Comparison of ENCODE assay signal across 24 mouse cellular contexts in genomic region chr6:31090288-31090687, GRCm38 (mm10).
DNase-seq lines count a peak whose midpoint lies in the region; ATAC-seq and TF ChIP-seq lines count a peak whose summit lies in the region.
"Had no signal": no experiment of that assay in that cellular context is flagged by ENCODE, and none has a peak within 500 bp of the region (broad histone marks: within the 10 kb centered on the region; RNA-seq: fewer than 3 reads in every experiment).

No protein-coding gene starts in this region.

- peaks cover 88% of the 10 kb centered on the region for H3K79me2 ChIP-seq in C2C12 (ENCODE audit: control insufficient read depth, insufficient read depth)

- H3K27me3 ChIP-seq in forebrain, embryonic 12.5 days, result no peaks in the 10 kb centered on the region
- no peaks in the 10 kb centered on the region for H3K27me3 ChIP-seq in forebrain, embryonic 11.5 days (ENCODE audit: control insufficient read depth, insufficient read depth, low read length)
- H3K27me3 ChIP-seq in hindbrain, embryonic 10.5 days (ENCODE audit: insufficient read depth, poor library complexity, severe bottlenecking), result no peaks in the 10 kb centered on the region
- no peaks in the 10 kb centered on the region for H3K27me3 ChIP-seq in hindbrain, embryonic 14.5 days (ENCODE audit: control insufficient read depth, insufficient read depth, low read length)
- H3K27me3 ChIP-seq in C2C12 (ENCODE audit: control insufficient read depth, insufficient read depth, insufficient read length), result no peaks in the 10 kb centered on the region
- H3K27me3 ChIP-seq: embryonic facial prominence, embryonic 15.5 days; heart, embryonic 12.5 days; kidney, embryonic 15.5 days; liver, embryonic 15.5 days; lung, embryonic 15.5 days; midbrain, embryonic 12.5 days had no signal

- no peak for ATAC-seq in forebrain, embryonic 12.5 days (ENCODE audit: low FRiP score)
- no peak for ATAC-seq in forebrain, embryonic 11.5 days (replicated peaks; ENCODE audit: low FRiP score)
- no peak for ATAC-seq in hindbrain, embryonic 14.5 days (ENCODE audit: low FRiP score)
- ATAC-seq: CD4-positive, CD25-positive, alpha-beta regulatory T cell, adult 4 months; hindbrain, embryonic 16.5 days had no signal

- no peaks in the 10 kb centered on the region for H3K9me3 ChIP-seq in forebrain, embryonic 12.5 days
- no peaks in the 10 kb centered on the region for H3K9me3 ChIP-seq in forebrain, embryonic 11.5 days (ENCODE audit: control insufficient read depth, low read length)
- no peaks in the 10 kb centered on the region for H3K9me3 ChIP-seq in hindbrain, embryonic 10.5 days
- H3K9me3 ChIP-seq in hindbrain, embryonic 14.5 days (ENCODE audit: control insufficient read depth, low read length), result no peaks in the 10 kb centered on the region
- H3K9me3 ChIP-seq: embryonic facial prominence, embryonic 10.5 days; embryonic facial prominence, embryonic 15.5 days; heart, embryonic 12.5 days; kidney, embryonic 15.5 days; liver, embryonic 15.5 days; lung, embryonic 15.5 days; midbrain, embryonic 12.5 days had no signal

- no peak overlapping the region for H3K4me3 ChIP-seq in forebrain, embryonic 12.5 days (replicated peaks)
- H3K4me3 ChIP-seq in forebrain, embryonic 11.5 days (ENCODE audit: low read depth, low read length), result no peak overlapping the region
- no peak overlapping the region for H3K4me3 ChIP-seq in hindbrain, embryonic 10.5 days
- H3K4me3 ChIP-seq in hindbrain, embryonic 14.5 days (replicated peaks; ENCODE audit: low read length), result no peak overlapping the region
- no peak overlapping the region for H3K4me3 ChIP-seq in C2C12 (ENCODE audit: insufficient read depth, poor library complexity, severe bottlenecking)
- H3K4me3 ChIP-seq in embryonic fibroblast, embryonic 13.5 days (ENCODE audit: insufficient read depth, low read length), result no peak overlapping the region
- H3K4me3 ChIP-seq: embryonic facial prominence, embryonic 10.5 days; embryonic facial prominence, embryonic 15.5 days; heart, embryonic 12.5 days; kidney, embryonic 15.5 days; liver, embryonic 15.5 days; lung, embryonic 15.5 days; midbrain, embryonic 12.5 days had no signal

- peak overlapping the region; percentile 93 for H3K27ac ChIP-seq in forebrain, embryonic 12.5 days
- no peak overlapping the region for H3K27ac ChIP-seq in forebrain, embryonic 11.5 days (ENCODE audit: low read depth, low read length)
- H3K27ac ChIP-seq in hindbrain, embryonic 10.5 days, result peak overlapping the region; percentile 6; the same call in 1 of the 2 replicates
- H3K27ac ChIP-seq in hindbrain, embryonic 14.5 days, result no peak overlapping the region
- peak overlapping the region; percentile 100 for H3K27ac ChIP-seq in embryonic fibroblast, embryonic 13.5 days (ENCODE audit: insufficient read depth, low read length)
- H3K27ac ChIP-seq: embryonic facial prominence, embryonic 10.5 days; embryonic facial prominence, embryonic 15.5 days; kidney, embryonic 15.5 days; liver, embryonic 15.5 days; lung, embryonic 15.5 days; midbrain, embryonic 12.5 days had no signal

- WGBS in forebrain, embryonic 12.5 days, result 85% methylated on average over 6 of the region's 6 CpGs
- 93% methylated on average over 6 of the region's 6 CpGs for WGBS in forebrain, embryonic 11.5 days
- WGBS in hindbrain, embryonic 10.5 days, result 90% methylated on average over 6 of the region's 6 CpGs
- 91% methylated on average over 6 of the region's 6 CpGs for WGBS in hindbrain, embryonic 14.5 days

- H3K36me3 ChIP-seq in forebrain, embryonic 12.5 days (replicated peaks), result no peaks in the 10 kb centered on the region
- H3K36me3 ChIP-seq in forebrain, embryonic 11.5 days (ENCODE audit: control insufficient read depth, insufficient read depth, low read length), result no peaks in the 10 kb centered on the region
- no peaks in the 10 kb centered on the region for H3K36me3 ChIP-seq in hindbrain, embryonic 10.5 days
- no peaks in the 10 kb centered on the region for H3K36me3 ChIP-seq in hindbrain, embryonic 14.5 days (replicated peaks; ENCODE audit: control insufficient read depth, insufficient read depth)
- peaks cover 81% of the 10 kb centered on the region for H3K36me3 ChIP-seq in C2C12 (ENCODE audit: control insufficient read depth, insufficient read depth)
- H3K36me3 ChIP-seq: embryonic facial prominence, embryonic 10.5 days; embryonic facial prominence, embryonic 15.5 days; heart, embryonic 12.5 days; kidney, embryonic 15.5 days; liver, embryonic 15.5 days; lung, embryonic 15.5 days; midbrain, embryonic 12.5 days had no signal

- DNase-seq in forebrain, embryonic 11.5 days (ENCODE audit: low spot score), result no peak
- DNase-seq in hindbrain, embryonic 10.5 days (ENCODE audit: low spot score), result no peak
- DNase-seq in hindbrain, embryonic 14.5 days (ENCODE audit: low spot score), result no peak
- no peak for DNase-seq in left cerebral cortex, adult 18-20 months (ENCODE audit: low spot score in 2 of 2)
- DNase-seq: cerebellum, adult 11-12 months; cerebellum, postnatal 14 days; gastrocnemius, postnatal 36 days; heart, adult 18-20 months; kidney, adult 18-20 months; kidney, postnatal 25 days; left cerebral cortex, postnatal 4 days; thymus, postnatal 4 days had no signal

- no peak overlapping the region for H3K9ac ChIP-seq in forebrain, embryonic 12.5 days
- H3K9ac ChIP-seq in forebrain, embryonic 11.5 days (ENCODE audit: low read length), result no peak overlapping the region
- H3K9ac ChIP-seq in hindbrain, embryonic 14.5 days, result no peak overlapping the region
- H3K9ac ChIP-seq: embryonic facial prominence, embryonic 15.5 days; heart, embryonic 12.5 days; kidney, embryonic 15.5 days; liver, embryonic 15.5 days; lung, embryonic 15.5 days; midbrain, embryonic 12.5 days had no signal

- H3K4me2 ChIP-seq in forebrain, embryonic 12.5 days, result no peak overlapping the region
- H3K4me2 ChIP-seq in forebrain, embryonic 11.5 days (ENCODE audit: low read depth, low read length, severe bottlenecking), result no peak overlapping the region
- no peak overlapping the region for H3K4me2 ChIP-seq in hindbrain, embryonic 14.5 days (replicated peaks)
- H3K4me2 ChIP-seq: embryonic facial prominence, embryonic 15.5 days; heart, embryonic 12.5 days; kidney, embryonic 15.5 days; liver, embryonic 15.5 days; lung, embryonic 15.5 days; midbrain, embryonic 12.5 days had no signal

- H3K79me3 ChIP-seq in C2C12 (ENCODE audit: low read depth), result peaks cover 63% of the 10 kb centered on the region

- H3ac ChIP-seq in C2C12 (ENCODE audit: control insufficient read depth, insufficient read length, low read depth), result peak overlapping the region; percentile 41

- no peak for TF ChIP-seq CTCF in C2C12 (IDR thresholded peaks at IDR 0.05; ENCODE audit: control insufficient read depth, insufficient read depth, insufficient read length)
- no peak for TF ChIP-seq CTCF in embryonic fibroblast, embryonic 13.5 days (IDR thresholded peaks at IDR 0.05; ENCODE audit: borderline replicate concordance, insufficient read depth, low read length)

- peaks cover 48% of the 10 kb centered on the region for H3K4me1 ChIP-seq in forebrain, embryonic 12.5 days
- peaks cover 17% of the 10 kb centered on the region; the same call in 1 of the 2 replicates for H3K4me1 ChIP-seq in forebrain, embryonic 11.5 days (replicated peaks; ENCODE audit: control insufficient read depth, insufficient read depth, low read length)
- peaks cover 36% of the 10 kb centered on the region for H3K4me1 ChIP-seq in hindbrain, embryonic 10.5 days (replicated peaks)
- H3K4me1 ChIP-seq in hindbrain, embryonic 14.5 days (replicated peaks; ENCODE audit: control insufficient read depth, insufficient read depth, low read length), result peaks cover 11% of the 10 kb centered on the region
- H3K4me1 ChIP-seq in embryonic fibroblast, embryonic 13.5 days (ENCODE audit: control insufficient read depth, insufficient read depth, low read length), result peaks cover 12% of the 10 kb centered on the region

- no peak for TF ChIP-seq POLR2A in embryonic fibroblast, embryonic 13.5 days (IDR thresholded peaks at IDR 0.05; ENCODE audit: low read depth, low read length)

TF ChIP-seq in C2C12, 6 proteins besides CTCF, POLR2A, EP300 and RAD21:
- no peak for TF ChIP-seq MYOD1 (IDR thresholded peaks at IDR 0.05; ENCODE audit: control insufficient read depth, insufficient read length, low read depth)
- TF ChIP-seq CEBPB (IDR thresholded peaks at IDR 0.05; ENCODE audit: low read depth), result no peak
- no peak for TF ChIP-seq USF1 (IDR thresholded peaks at IDR 0.05; ENCODE audit: low read depth)

Comparison
In these comparisons a context has a peak if more than half of its experiments do, and no peak if none do; other contexts are left out.
1. H3K27ac ChIP-seq: peak in forebrain, embryonic 12.5 days (single experiment), hindbrain, embryonic 10.5 days (single experiment) and embryonic fibroblast, embryonic 13.5 days (single experiment); none in forebrain, embryonic 11.5 days (single experiment) and hindbrain, embryonic 14.5 days (single experiment).